Comparison of ENCODE assay signal across 11 mouse cellular contexts in the genomic region with DNA sequence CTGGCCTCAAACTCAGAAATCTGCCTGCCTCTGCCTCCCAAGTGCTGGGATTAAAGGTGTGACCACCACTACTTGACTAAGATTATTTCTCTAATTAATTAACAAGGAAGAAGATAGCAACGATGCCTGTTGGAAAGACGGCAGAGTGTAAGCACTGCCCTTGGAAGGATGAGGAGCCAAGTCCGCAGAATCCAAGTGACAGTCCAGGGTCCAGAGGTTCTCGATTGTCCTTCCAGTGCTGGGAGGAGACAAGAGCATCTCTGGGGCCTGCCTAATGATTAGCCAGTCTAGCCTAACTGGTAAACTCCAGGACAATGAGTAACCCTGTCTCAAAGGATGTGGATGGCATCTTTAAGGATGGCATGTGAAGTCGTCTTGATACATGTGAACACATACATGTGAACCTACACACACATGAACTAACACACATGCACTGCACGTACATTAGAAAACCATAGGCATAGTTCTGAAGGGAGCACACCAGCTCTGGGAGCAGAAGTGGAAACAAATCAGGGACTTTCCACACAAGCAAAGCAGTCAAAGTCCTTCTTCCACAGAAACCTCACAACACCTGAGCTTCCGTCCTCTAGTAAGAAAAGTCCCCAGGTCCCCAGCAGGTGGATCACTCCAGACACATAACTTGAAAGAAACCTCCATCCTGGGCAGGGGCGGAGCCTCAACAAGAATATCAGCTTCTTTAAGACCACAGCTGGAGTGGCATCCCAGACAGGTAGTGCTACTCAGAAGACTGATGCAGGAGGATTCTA.
"Had no signal": no experiment of that assay in that cellular context is flagged by ENCODE, and none has a peak within 500 bp of the region (broad histone marks: within the 10 kb centered on the region; RNA-seq: fewer than 3 reads in every experiment).

No protein-coding gene starts in this region.

- H3K4me2 ChIP-seq: hindbrain, embryonic 15.5 days; limb, embryonic 12.5 days; midbrain, embryonic 12.5 days had no signal

- DNase-seq: layer of hippocampus, adult 9-11 months; layer of hippocampus, postnatal 36 days; lung, adult 2 months; lung, postnatal 36 days had no signal

- H3K9me3 ChIP-seq: hindbrain, embryonic 15.5 days; limb, embryonic 12.5 days; midbrain, embryonic 12.5 days had no signal

- H3K4me3 ChIP-seq: hindbrain, embryonic 15.5 days; limb, embryonic 12.5 days; midbrain, embryonic 12.5 days had no signal

- H3K9ac ChIP-seq: hindbrain, embryonic 15.5 days; limb, embryonic 12.5 days; liver, embryonic 14.5 days; midbrain, embryonic 12.5 days had no signal

- ATAC-seq: intestine, embryonic 16.5 days; lung, postnatal 0 days had no signal

- H3K4me1 ChIP-seq: hindbrain, embryonic 15.5 days; limb, embryonic 12.5 days; midbrain, embryonic 12.5 days had no signal

- H3K27me3 ChIP-seq: hindbrain, embryonic 15.5 days; limb, embryonic 12.5 days; midbrain, embryonic 12.5 days had no signal

- H3K27ac ChIP-seq: hindbrain, embryonic 15.5 days; limb, embryonic 12.5 days; liver, embryonic 14.5 days; midbrain, embryonic 12.5 days; stomach, postnatal 0 days had no signal
